Mouse (Mus musculus): ENCODE measurements around the gene Rad51b. TPM values are rescaled to one million over a fixed set of nuclear protein-coding genes. Genes with fewer than 3 reads are reported as not detected.

The Rad51b gene
- polyA plus RNA-seq, 1 experiment from 2014 or later = 8.0 TPM

DNA sequence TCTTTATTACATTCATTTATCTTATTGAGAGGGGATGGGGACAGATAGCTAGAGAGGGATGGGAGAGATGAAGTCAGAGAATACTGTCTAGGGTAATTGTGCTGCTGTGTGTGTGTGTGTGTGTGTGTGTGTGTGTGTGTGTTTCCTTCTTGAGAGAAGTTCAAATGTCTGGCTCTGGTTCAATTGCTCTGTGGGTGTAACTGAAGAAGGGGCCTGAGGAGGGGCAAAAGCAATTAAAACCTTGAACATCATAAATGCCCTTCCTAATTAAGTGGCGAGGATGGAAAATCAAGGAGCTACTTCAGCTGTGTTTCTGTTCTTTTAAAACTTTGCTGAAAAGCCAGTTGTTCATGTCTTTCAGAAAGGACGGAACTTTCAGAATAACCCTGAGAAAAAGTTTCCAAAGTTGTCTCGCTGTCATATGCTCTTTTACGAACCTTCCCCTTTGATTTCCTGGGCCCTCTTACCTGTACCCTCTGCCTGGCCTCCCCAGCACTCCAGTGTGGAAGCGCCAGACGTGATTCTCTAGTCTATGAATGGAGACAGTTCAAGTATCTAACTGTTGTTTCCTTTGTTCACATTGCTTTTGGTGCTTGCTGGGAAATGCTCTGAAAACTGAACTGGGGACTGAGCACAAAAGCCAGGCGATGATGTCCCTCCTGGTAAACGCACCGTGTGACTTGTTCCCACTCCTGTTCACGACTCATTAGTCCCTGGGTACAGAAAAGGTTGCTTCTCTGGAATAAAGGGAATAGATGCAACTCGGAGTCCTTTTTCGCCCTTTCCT, 158.2 kb downstream of the Rad51b start:
- WGBS = 66% methylated on average over 12 of the region's 12 CpGs
- DNase-seq = peak; percentile 52
- ATAC-seq (ENCODE audit: insufficient read depth) = no peak

GRCm38 (mm10) chr12:79455848-79456164, 158.7 kb downstream of the Rad51b start:
- H3K9ac ChIP-seq = no peak overlapping the region; the same call in 1 of the 2 replicates
- no peaks in the 10 kb centered on the region for H3K27me3 ChIP-seq (ENCODE audit: insufficient read depth, low read length)
- peaks cover 14% of the 10 kb centered on the region for H3K4me1 ChIP-seq (ENCODE audit: insufficient read depth)
- H3K27ac ChIP-seq (ENCODE audit: low read depth) = no peak overlapping the region; the same call in 1 of the 2 replicates
- DNase-seq (no peak), ATAC-seq (ENCODE audit: insufficient read depth) (no peak)
- no peak overlapping the region for H3K4me2 ChIP-seq
- WGBS = 49% methylated on average over 3 of the region's 3 CpGs
- no peaks in the 10 kb centered on the region for H3K9me3 ChIP-seq (ENCODE audit: low read depth, low read length)
- H3K36me3 ChIP-seq (ENCODE audit: insufficient read depth) = no peaks in the 10 kb centered on the region
- no peak overlapping the region for H3K4me3 ChIP-seq (ENCODE audit: low read depth, low read length)
- no peak for TF ChIP-seq CTCF (IDR thresholded peaks at IDR 0.05; ENCODE audit: low read depth)

More for the DNA sequence above, 158.2 kb downstream of the Rad51b start:
- H3K27me3 ChIP-seq (ENCODE audit: insufficient read depth, low read length) = no peaks in the 10 kb centered on the region
- no peak for TF ChIP-seq CTCF (IDR thresholded peaks at IDR 0.05; ENCODE audit: low read depth)
- H3K4me2 ChIP-seq = no peak overlapping the region
- H3K27ac ChIP-seq (ENCODE audit: low read depth) = peak overlapping the region; percentile 67; the same call in 1 of the 2 replicates
- no peaks in the 10 kb centered on the region for H3K9me3 ChIP-seq (ENCODE audit: low read depth, low read length)
- H3K4me3 ChIP-seq (ENCODE audit: low read depth, low read length) = no peak overlapping the region
- peaks cover 18% of the 10 kb centered on the region for H3K4me1 ChIP-seq (ENCODE audit: insufficient read depth)
- no peak overlapping the region; the same call in 1 of the 2 replicates for H3K9ac ChIP-seq
- no peaks in the 10 kb centered on the region for H3K36me3 ChIP-seq (ENCODE audit: insufficient read depth)

GRCm38 (mm10) chr12:79456251-79456650, 159.2 kb downstream of the Rad51b start:
- no peak for TF ChIP-seq CTCF (IDR thresholded peaks at IDR 0.05; ENCODE audit: low read depth)
- DNase-seq = no peak
- no peak overlapping the region for H3K27ac ChIP-seq (ENCODE audit: low read depth)
- H3K27me3 ChIP-seq (ENCODE audit: insufficient read depth, low read length) = no peaks in the 10 kb centered on the region
- H3K4me1 ChIP-seq (ENCODE audit: insufficient read depth) = peaks cover 14% of the 10 kb centered on the region
- no peaks in the 10 kb centered on the region for H3K9me3 ChIP-seq (ENCODE audit: low read depth, low read length)
- H3K9ac ChIP-seq = no peak overlapping the region
- H3K4me2 ChIP-seq = no peak overlapping the region
- ATAC-seq (ENCODE audit: insufficient read depth) = no peak
- no peak overlapping the region for H3K4me3 ChIP-seq (ENCODE audit: low read depth, low read length)
- WGBS = 80% methylated on average over 9 of the region's 9 CpGs
- H3K36me3 ChIP-seq (ENCODE audit: insufficient read depth) = no peaks in the 10 kb centered on the region

DNA sequence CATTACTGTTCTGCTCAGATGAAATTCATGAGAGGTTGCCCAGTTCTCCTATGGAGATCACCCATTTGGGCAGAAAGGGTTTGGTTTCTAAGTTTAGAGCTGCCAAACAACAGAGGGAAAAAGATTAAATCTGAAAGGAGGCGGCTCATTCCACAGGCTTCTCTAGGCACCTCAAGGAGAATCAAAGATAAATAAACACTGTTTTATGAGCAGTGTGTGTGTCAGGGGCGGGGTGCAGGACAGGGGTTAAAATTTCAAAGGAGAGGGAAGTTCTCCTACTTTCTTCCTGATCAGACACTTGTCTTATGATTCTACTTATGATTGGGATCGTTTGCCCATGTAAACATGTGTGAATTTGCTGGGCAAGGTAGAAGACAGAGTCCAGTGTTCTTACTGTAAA, 166.3 kb downstream of the Rad51b start:
- Histone ChIP-seq H3K9ac (no peak overlapping the region), H3K27me3 (ENCODE audit: insufficient read depth, low read length) (no peaks in the 10 kb centered on the region), H3K9me3 (ENCODE audit: low read depth, low read length) (no peaks in the 10 kb centered on the region), H3K36me3 (ENCODE audit: insufficient read depth) (no peaks in the 10 kb centered on the region), H3K4me2 (no peak overlapping the region), H3K27ac (ENCODE audit: low read depth) (peak overlapping the region; percentile 56; the same call in 1 of the 2 replicates), H3K4me1 (ENCODE audit: insufficient read depth) (peaks cover 10% of the 10 kb centered on the region), H3K4me3 (ENCODE audit: low read depth, low read length) (no peak overlapping the region)
- 16% methylated on average over 3 of the region's 3 CpGs for whole genome bisulfite sequencing
- no peak for TF ChIP-seq CTCF (IDR thresholded peaks at IDR 0.05; ENCODE audit: low read depth)
- ATAC-seq (ENCODE audit: insufficient read depth) (no peak), DNase-seq (no peak)

- no peak for ATAC-seq (ENCODE audit: insufficient read depth)
- Histone ChIP-seq H3K27ac (ENCODE audit: low read depth) (no peak overlapping the region), H3K36me3 (ENCODE audit: insufficient read depth) (no peaks in the 10 kb centered on the region), H3K9me3 (ENCODE audit: low read depth, low read length) (no peaks in the 10 kb centered on the region), H3K4me3 (ENCODE audit: low read depth, low read length) (no peak overlapping the region), H3K4me2 (no peak overlapping the region), H3K9ac (no peak overlapping the region), H3K4me1 (ENCODE audit: insufficient read depth) (peaks cover 4% of the 10 kb centered on the region; the same call in 1 of the 2 replicates), H3K27me3 (ENCODE audit: insufficient read depth, low read length) (no peaks in the 10 kb centered on the region)
- DNase-seq = no peak
- TF ChIP-seq CTCF (IDR thresholded peaks at IDR 0.05; ENCODE audit: low read depth) = no peak
These were observed 173.0 kb downstream of the Rad51b start for GRCm38 (mm10) chr12:79470113-79470512.

GRCm38 (mm10) chr12:79471868-79472267, 174.8 kb downstream of the Rad51b start:
- no peak for TF ChIP-seq CTCF (IDR thresholded peaks at IDR 0.05; ENCODE audit: low read depth)
- WGBS = 26% methylated on average over 2 of the region's 2 CpGs
- peak overlapping the region; percentile 63; the same call in 1 of the 2 replicates for H3K27ac ChIP-seq (ENCODE audit: low read depth)
- no peak overlapping the region for H3K4me3 ChIP-seq (ENCODE audit: low read depth, low read length)
- DNase-seq = peak; percentile 66
- no peak overlapping the region for H3K9ac ChIP-seq
- peak; percentile 29; the same call in 1 of the 2 replicates for ATAC-seq (ENCODE audit: insufficient read depth)
- H3K36me3 ChIP-seq (ENCODE audit: insufficient read depth) = no peaks in the 10 kb centered on the region
- no peak overlapping the region for H3K4me2 ChIP-seq
- H3K9me3 ChIP-seq (ENCODE audit: low read depth, low read length) = no peaks in the 10 kb centered on the region
- H3K4me1 ChIP-seq (ENCODE audit: insufficient read depth) = peaks cover 9% of the 10 kb centered on the region
- H3K27me3 ChIP-seq (ENCODE audit: insufficient read depth, low read length) = no peaks in the 10 kb centered on the region

DNA sequence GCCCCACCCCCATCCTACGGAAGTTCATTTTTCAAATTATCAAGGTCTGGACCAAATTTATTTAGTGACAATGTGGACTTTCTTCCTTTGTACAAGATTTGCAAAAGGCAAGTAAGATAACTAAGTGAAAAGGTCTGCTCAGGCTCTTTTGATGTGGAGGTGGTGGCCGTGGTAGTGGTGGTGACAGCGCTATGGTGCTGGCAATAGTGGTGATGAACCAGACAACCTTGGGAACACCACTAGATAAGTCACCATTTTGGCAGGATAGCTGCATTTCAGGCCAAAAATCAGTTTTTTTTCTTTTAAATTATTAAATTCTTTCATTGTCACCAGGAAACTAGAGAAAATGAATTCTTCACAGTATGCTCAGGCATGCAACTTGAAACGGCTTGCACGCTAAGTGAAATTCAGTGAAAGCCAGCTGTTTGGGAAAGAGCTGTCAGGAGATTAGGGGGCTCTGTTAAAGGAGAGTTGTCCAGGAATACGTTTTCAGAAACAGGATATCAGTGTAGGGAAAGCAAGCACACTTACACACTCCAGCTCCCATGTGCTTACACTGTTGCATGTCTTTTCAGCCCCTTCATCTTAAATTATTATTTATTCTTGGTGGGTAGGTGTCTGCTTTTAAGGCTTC, 179.4 kb downstream of the Rad51b start:
- ATAC-seq (ENCODE audit: insufficient read depth) = peak; percentile 86
- Histone ChIP-seq H3K27ac (ENCODE audit: low read depth) (peak overlapping the region; percentile 85), H3K9ac (no peak overlapping the region), H3K9me3 (ENCODE audit: low read depth, low read length) (no peaks in the 10 kb centered on the region), H3K36me3 (ENCODE audit: insufficient read depth) (no peaks in the 10 kb centered on the region), H3K4me2 (no peak overlapping the region), H3K4me3 (ENCODE audit: low read depth, low read length) (no peak overlapping the region), H3K27me3 (ENCODE audit: insufficient read depth, low read length) (no peaks in the 10 kb centered on the region), H3K4me1 (ENCODE audit: insufficient read depth) (peaks cover 16% of the 10 kb centered on the region)
- peak; percentile 93 for DNase-seq
- TF ChIP-seq CTCF (IDR thresholded peaks at IDR 0.05; ENCODE audit: low read depth) = no peak
- 30% methylated on average over 6 of the region's 6 CpGs for WGBS

Data from lung, embryonic 14.5 days (tissue).